Comparison of ENCODE assay signal across 8 mouse cellular contexts in genomic region chr6:55203931-55204330, GRCm38 (mm10). TPM values are rescaled to one million over a fixed set of nuclear protein-coding genes. Genes with fewer than 3 reads are reported as not detected.
DNase-seq lines count a peak whose midpoint lies in the region; ATAC-seq and TF ChIP-seq lines count a peak whose summit lies in the region.

No protein-coding gene starts in this region.

- H3ac ChIP-seq in myocyte (ENCODE audit: control insufficient read depth, insufficient read length) = no peak overlapping the region

- peak overlapping the region; percentile 49 for H3K9ac ChIP-seq in kidney, embryonic 15.5 days
- H3K9ac ChIP-seq in embryonic facial prominence, embryonic 15.5 days = peak overlapping the region; percentile 54
- peak overlapping the region; percentile 31; the same call in 1 of the 2 replicates for H3K9ac ChIP-seq in intestine, embryonic 15.5 days

- H3K4me3 ChIP-seq in kidney, embryonic 15.5 days (replicated peaks) = peak overlapping the region; percentile 55
- H3K4me3 ChIP-seq in embryonic facial prominence, embryonic 15.5 days (replicated peaks) = peak overlapping the region; percentile 61
- peak overlapping the region; percentile 47 for H3K4me3 ChIP-seq in intestine, embryonic 15.5 days (replicated peaks)
- H3K4me3 ChIP-seq in myocyte = peak overlapping the region; percentile 37

- no peaks in the 10 kb centered on the region for H3K36me3 ChIP-seq in kidney, embryonic 15.5 days
- no peaks in the 10 kb centered on the region for H3K36me3 ChIP-seq in embryonic facial prominence, embryonic 15.5 days
- H3K36me3 ChIP-seq in intestine, embryonic 15.5 days = no peaks in the 10 kb centered on the region
- H3K36me3 ChIP-seq in myocyte (ENCODE audit: control insufficient read depth, insufficient read depth) = no peaks in the 10 kb centered on the region

- H3K4me1 ChIP-seq in kidney, embryonic 15.5 days = peaks cover 14% of the 10 kb centered on the region
- peaks cover 16% of the 10 kb centered on the region for H3K4me1 ChIP-seq in embryonic facial prominence, embryonic 15.5 days
- H3K4me1 ChIP-seq in intestine, embryonic 15.5 days (replicated peaks) = peaks cover 6% of the 10 kb centered on the region; the same call in 1 of the 2 replicates

- H3K9me3 ChIP-seq in kidney, embryonic 15.5 days (replicated peaks) = no peaks in the 10 kb centered on the region
- no peaks in the 10 kb centered on the region for H3K9me3 ChIP-seq in embryonic facial prominence, embryonic 15.5 days (replicated peaks)
- H3K9me3 ChIP-seq in intestine, embryonic 15.5 days = no peaks in the 10 kb centered on the region

- H3K79me2 ChIP-seq in myocyte (ENCODE audit: control insufficient read depth, insufficient read depth) = no peaks in the 10 kb centered on the region

- whole genome bisulfite sequencing in kidney, embryonic 15.5 days = 79% methylated on average over 3 of the region's 3 CpGs
- WGBS in embryonic facial prominence, embryonic 15.5 days = 59% methylated on average over 3 of the region's 3 CpGs
- 68% methylated on average over 3 of the region's 3 CpGs for WGBS in intestine, embryonic 15.5 days

- ATAC-seq in kidney, embryonic 15.5 days (replicated peaks; ENCODE audit: low FRiP score) = 0 out of 2 replicates have a peak, but pooled peaks have one; percentile 29
- ATAC-seq in embryonic facial prominence, embryonic 15.5 days (ENCODE audit: insufficient number of reproducible peaks, low FRiP score, low TSS enrichment, low read depth) = no peak; the same call in 1 of the 2 replicates
- ATAC-seq in intestine, embryonic 15.5 days = peak; percentile 48

- H3K27ac ChIP-seq in kidney, embryonic 15.5 days = peak overlapping the region; percentile 87
- H3K27ac ChIP-seq in embryonic facial prominence, embryonic 15.5 days (replicated peaks) = peak overlapping the region; percentile 97
- H3K27ac ChIP-seq in intestine, embryonic 15.5 days = peak overlapping the region; percentile 29; the same call in 1 of the 2 replicates

- no peak for TF ChIP-seq POLR2A in myocyte (IDR thresholded peaks at IDR 0.05; ENCODE audit: insufficient read length, low read depth)

- H3K27me3 ChIP-seq in kidney, embryonic 15.5 days = no peaks in the 10 kb centered on the region
- no peaks in the 10 kb centered on the region for H3K27me3 ChIP-seq in embryonic facial prominence, embryonic 15.5 days
- no peaks in the 10 kb centered on the region for H3K27me3 ChIP-seq in intestine, embryonic 15.5 days (replicated peaks)
- H3K27me3 ChIP-seq in myocyte (ENCODE audit: control insufficient read depth, insufficient read depth, insufficient read length) = peaks cover 2% of the 10 kb centered on the region

- H3K4me2 ChIP-seq in kidney, embryonic 15.5 days = peak overlapping the region; percentile 68
- peak overlapping the region; percentile 75 for H3K4me2 ChIP-seq in embryonic facial prominence, embryonic 15.5 days (replicated peaks)
- peak overlapping the region; percentile 66 for H3K4me2 ChIP-seq in intestine, embryonic 15.5 days (replicated peaks)
- peak overlapping the region; percentile 91 for H3K4me2 ChIP-seq in myocyte (ENCODE audit: low read depth)

- DNase-seq in kidney, adult 8-10 months = no peak
- no peak for DNase-seq in urinary bladder, adult 18-20 months (ENCODE audit: low spot score in 2 of 2)
- DNase-seq in urinary bladder, adult 2 months (ENCODE audit: low spot score) = no peak
- no peak for DNase-seq in spleen, postnatal 14 days (ENCODE audit: low spot score in 2 of 2)

TF ChIP-seq in myocyte, 11 proteins besides CTCF, POLR2A, EP300 and RAD21:
- no peak for TF ChIP-seq CEBPB (IDR thresholded peaks at IDR 0.05; ENCODE audit: insufficient read depth, poor library complexity, severe bottlenecking)
- no peak for TF ChIP-seq TCF3 (IDR thresholded peaks at IDR 0.05; ENCODE audit: insufficient read length, low read depth)
- no peak for TF ChIP-seq REST (IDR thresholded peaks at IDR 0.05; ENCODE audit: insufficient read depth, insufficient read length)
- TF ChIP-seq E2F4 (IDR thresholded peaks at IDR 0.05; ENCODE audit: insufficient read depth) = no peak
- no peak for TF ChIP-seq MYOD1 (IDR thresholded peaks at IDR 0.05; ENCODE audit: control insufficient read depth in 1 of 3, insufficient read length in 2 of 3, low read depth in 2 of 3)
- TF ChIP-seq MYOG (IDR thresholded peaks at IDR 0.05; ENCODE audit: control insufficient read depth in 1 of 3, insufficient read depth in 1 of 3, insufficient read length in 2 of 3, low read depth in 2 of 3) = no peak
- TF ChIP-seq MAX (IDR thresholded peaks at IDR 0.05; ENCODE audit: low read depth) = no peak
- TF ChIP-seq SRF (IDR thresholded peaks at IDR 0.05; ENCODE audit: control insufficient read depth, insufficient read length, low read depth) = no peak
- no peak for TF ChIP-seq TCF12 (IDR thresholded peaks at IDR 0.05; ENCODE audit: insufficient read depth, poor library complexity, severe bottlenecking)
- TF ChIP-seq USF1 (IDR thresholded peaks at IDR 0.05; ENCODE audit: low read depth) = no peak
- TF ChIP-seq POLR2AphosphoS2 (IDR thresholded peaks at IDR 0.05; ENCODE audit: insufficient read length, low read depth) = no peak

RNA-seq across cellular contexts. Expression of gene Mindy4, which starts 0.7 kb away (rescaled TPM):
- polyA plus RNA-seq in kidney, embryonic 15.5 days (2015; fragmentation: Nextera tagmentation; extraction: Ambion mirVana) = 15.6 and 16.0 TPM in 2 replicates
- polyA plus RNA-seq in embryonic facial prominence, embryonic 15.5 days (2015; fragmentation: Nextera tagmentation; extraction: Ambion mirVana) = 16.5 and 21.4 TPM in 2 replicates
- 6.5 and 7.3 TPM in 2 replicates for polyA plus RNA-seq in intestine, embryonic 15.5 days (2015; fragmentation: Nextera tagmentation; extraction: Ambion mirVana)
- polyA plus RNA-seq in myocyte (2012; fragmentation: generic; extraction: Trizol) = 5.0 TPM
- 11.4 and 12.3 TPM in 2 replicates for polyA plus RNA-seq in urinary bladder, adult 2 months (2012; rRNA removed)

RNA-seq across cellular contexts. Expression of gene Inmt, which starts 29.1 kb away (rescaled TPM):
- 5.9 and 6.1 TPM in 2 replicates for polyA plus RNA-seq in kidney, embryonic 15.5 days (2015; fragmentation: Nextera tagmentation; extraction: Ambion mirVana)
- 5.2 and 9.8 TPM in 2 replicates for polyA plus RNA-seq in embryonic facial prominence, embryonic 15.5 days (2015; fragmentation: Nextera tagmentation; extraction: Ambion mirVana)
- 0.21 and 0.62 TPM in 2 replicates for polyA plus RNA-seq in intestine, embryonic 15.5 days (2015; fragmentation: Nextera tagmentation; extraction: Ambion mirVana)
- polyA plus RNA-seq in myocyte (2012; fragmentation: generic; extraction: Trizol) = not detected
- polyA plus RNA-seq in urinary bladder, adult 2 months (2012; rRNA removed) = 246 and 312 TPM in 2 replicates

Comparison
In these comparisons a context has a peak if more than half of its experiments do, and no peak if none do; other contexts are left out.
1. H3K27ac ChIP-seq: peak in every context shown above with its lines; median percentile 97 in embryonic facial prominence, embryonic 15.5 days; 87 in kidney, embryonic 15.5 days; 29 in intestine, embryonic 15.5 days.
2. RNA of gene Inmt, which starts 29.1 kb away (polyA plus RNA-seq): 246 to 312 TPM in urinary bladder, adult 2 months; 5.2 to 9.8 TPM in embryonic facial prominence, embryonic 15.5 days, 5.9 to 6.1 TPM in kidney, embryonic 15.5 days, 0.21 to 0.62 TPM in intestine, embryonic 15.5 days and not detected in myocyte (single experiment); every median in the first group is over 10 times any median in the second.
3. Peak in every context shown above with its lines, with median percentiles within 50 percentile points of each other: H3K4me2 ChIP-seq, H3K4me3 ChIP-seq and H3K9ac ChIP-seq.